Mouse (Mus musculus): ENCODE results near the gene Grid1.

DNA sequence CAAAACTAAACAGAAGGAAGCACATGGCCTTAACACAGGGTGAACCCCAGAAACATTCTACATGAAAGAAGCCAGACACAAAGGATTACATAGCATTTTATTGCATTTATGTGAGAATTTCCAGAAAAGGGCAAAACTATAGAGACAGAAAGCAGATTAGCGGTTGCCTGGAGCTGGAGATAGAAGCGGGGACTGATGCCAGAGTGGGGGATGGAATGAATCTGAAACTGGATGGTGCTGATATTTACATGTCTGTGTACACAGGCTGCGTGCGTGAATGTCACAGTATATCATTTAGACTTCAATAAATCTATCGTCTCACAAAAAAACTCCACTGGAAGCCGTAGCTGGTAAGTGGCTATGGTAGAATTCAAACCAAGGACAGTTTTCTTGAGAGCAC is 96.4 kb downstream of the Grid1 start:
- TF ChIP-seq CTCF (IDR thresholded peaks at IDR 0.05; ENCODE audit: extremely low read depth, insufficient read length, insufficient replicate concordance, low read depth, low read length) (no peak), POLR2A (IDR thresholded peaks at IDR 0.05; ENCODE audit: low read depth, low read length) (no peak)
